Mouse (Mus musculus) erythroblast, embryonic 14.5 days (primary cell): Measurements from ENCODE around the gene Rarb.

ENCODE experiments used
- GATA1 ChIP-seq: IDR thresholded peaks from 2 replicates; pipeline ENCODE4 v1.6.1; 2012; ENCODE audit warnings: low read length, inconsistent platforms, mixed read lengths
- TAL1 ChIP-seq: IDR thresholded peaks from 3 replicates; pipeline ENCODE4 v1.6.1; 2012; ENCODE audit warnings: low read length, inconsistent platforms, mixed read lengths

DNA sequence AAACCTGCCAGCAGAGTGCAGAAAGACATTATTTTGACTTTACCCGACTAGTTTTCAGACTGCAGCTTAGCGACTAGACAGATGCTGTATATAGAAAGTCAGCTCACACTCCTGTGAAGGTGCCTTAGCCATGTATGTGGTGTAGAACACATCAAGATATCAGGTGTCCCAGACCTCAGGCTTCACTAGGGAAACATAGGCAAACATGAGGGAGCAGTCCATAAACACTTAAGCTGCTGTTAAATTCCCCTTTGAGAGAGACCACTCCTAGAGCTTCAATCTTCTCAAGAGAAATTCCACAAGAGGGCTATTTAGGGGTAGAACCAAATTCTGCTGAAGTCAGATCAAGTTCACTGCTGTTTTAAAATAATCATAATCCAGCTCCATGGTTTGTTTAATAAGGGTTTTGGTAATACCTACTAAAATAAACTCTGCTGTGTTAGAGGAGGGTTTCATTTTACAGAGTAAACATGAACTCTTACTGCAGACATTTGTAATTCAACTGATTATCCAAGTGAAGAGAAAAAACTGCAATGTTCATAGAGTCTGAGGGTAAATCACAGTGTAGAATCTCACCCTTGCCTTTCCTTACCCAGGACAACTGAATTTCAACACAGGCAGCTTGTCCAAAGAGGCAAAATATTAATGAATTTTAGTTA is 42.1 kb downstream of the Rarb start:
- TF ChIP-seq TAL1 (no peak), GATA1 (no peak)
